Mouse (Mus musculus) heart, adult 2 months (tissue): Measurements from ENCODE around the gene Dqx1.

Experiments used
- CTCF ChIP-seq: fragments of 200-600 bp; IDR thresholded peaks from 2 replicates; pipeline ENCODE4 v1.8.1; 2022; ENCODE audit warnings: antibody characterized with exemption, mild to moderate bottlenecking, moderate library complexity
- EP300 ChIP-seq: fragments of 200-500 bp; IDR thresholded peaks from 2 replicates; pipeline ENCODE4 v1.6.1; 2011; ENCODE audit warnings: low read depth, low read length, control low read depth; ENCODE audit not compliant: insufficient read depth
- POLR2A ChIP-seq: fragments of 200-500 bp; IDR thresholded peaks from 2 replicates; pipeline ENCODE4 v1.6.1; 2011; ENCODE audit warnings: mild to moderate bottlenecking, low read depth, low read length, control low read depth; ENCODE audit not compliant: insufficient read depth

- TF ChIP-seq CTCF (no peak), POLR2A (peak; percentile 75), EP300 (peak; percentile 90)
Observed at GRCm38 (mm10) chr6:83054074-83054851, 3.4 kb upstream of the Dqx1 start, which contains the start of gene Aup1.
